Mouse (Mus musculus): ENCODE measurements around the gene Prdm1.

DNA sequence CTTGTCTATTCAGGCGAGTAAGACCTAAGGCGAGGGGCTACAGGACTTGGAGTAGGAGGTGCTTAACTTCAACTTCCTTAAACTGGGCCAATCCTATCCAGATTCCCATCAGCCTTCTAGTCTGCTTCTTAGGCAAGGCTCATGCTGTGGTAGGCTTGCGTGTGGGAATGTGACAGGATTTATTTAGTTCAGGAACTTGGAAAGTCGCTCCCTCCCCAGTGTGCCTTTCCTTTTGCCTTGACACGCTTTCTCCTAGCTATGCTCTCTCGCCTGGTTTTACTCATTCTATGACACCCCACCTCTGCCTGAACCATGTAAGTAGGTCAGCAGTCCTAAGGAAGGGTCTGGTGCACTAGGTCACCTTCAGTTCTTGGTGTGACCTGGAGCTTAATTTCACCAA is 9.8 kb upstream of the Prdm1 start:
- TF ChIP-seq TAL1 (conservative IDR thresholded peaks at IDR 0.05; ENCODE audit: low read depth, low read length) (no peak), GATA1 (IDR thresholded peaks at IDR 0.05; ENCODE audit: borderline replicate concordance, low read length) (no peak), CTCF (IDR thresholded peaks at IDR 0.05; ENCODE audit: low read depth, low read length) (no peak), GATA2 (IDR thresholded peaks at IDR 0.05; ENCODE audit: borderline replicate concordance, low read depth, low read length) (no peak), POLR2AphosphoS5 (IDR thresholded peaks at IDR 0.05; ENCODE audit: insufficient replicate concordance, low read depth, low read length) (no peak)
